Mouse (Mus musculus): ENCODE measurements around the gene Zfand6. TPM values are rescaled to one million over a fixed set of nuclear protein-coding genes. Genes with fewer than 3 reads are reported as not detected.

Zfand6 gene
- polyA plus RNA-seq, 1 experiment = 181 TPM

DNA sequence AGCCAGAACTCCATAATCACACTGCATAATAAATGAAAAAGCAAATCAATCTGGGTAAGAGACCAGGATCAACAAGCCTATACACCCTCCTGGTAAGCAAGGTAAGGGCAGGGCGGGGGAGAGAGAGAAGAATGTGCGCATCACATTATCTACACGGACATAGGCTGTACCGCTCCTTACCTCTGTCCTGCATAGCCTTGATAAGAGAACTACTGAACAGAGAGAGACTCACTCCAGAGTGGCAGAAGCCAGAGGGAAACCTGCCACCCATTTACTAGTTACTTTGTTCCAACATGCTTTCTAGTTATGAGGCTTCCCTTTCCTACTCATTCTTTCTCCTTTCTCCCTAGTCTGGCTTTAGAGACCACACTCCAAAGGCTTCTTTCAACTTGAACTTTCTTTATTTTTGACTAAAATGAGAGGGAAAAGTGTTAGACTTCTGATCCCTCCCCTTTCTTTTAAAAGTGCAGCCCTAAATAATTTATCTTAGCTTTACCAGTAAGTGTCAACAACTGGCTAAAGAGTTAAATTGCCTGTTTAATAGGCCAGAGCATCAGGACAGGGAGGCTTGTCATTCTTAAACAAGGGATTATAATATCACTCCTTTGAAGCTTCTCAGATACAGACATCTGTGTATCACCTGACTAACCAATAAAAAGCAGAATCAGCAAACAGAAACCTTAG, 38.3 kb downstream of the Zfand6 start:
- no peak for DNase-seq (ENCODE audit: low spot score)

DNA sequence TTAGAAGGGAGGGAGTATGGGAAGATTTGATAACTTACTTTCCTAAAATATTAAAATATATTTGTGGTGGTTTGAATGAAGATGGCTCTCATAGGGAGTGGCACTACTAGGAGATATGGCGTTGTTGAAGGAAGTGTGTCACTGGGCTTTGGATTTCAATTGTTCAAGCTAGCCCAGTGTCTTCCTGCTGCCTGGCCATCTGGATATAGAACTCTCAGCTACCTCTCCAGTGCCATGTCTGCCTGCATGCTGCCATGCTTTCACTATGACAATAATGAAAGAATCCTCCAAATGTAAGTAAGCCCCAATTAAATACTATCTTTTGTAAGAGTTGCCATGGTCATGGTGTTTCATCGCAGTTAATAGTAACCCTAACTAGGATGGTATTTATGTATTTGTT, 40.7 kb downstream of the Zfand6 start:
- no peak for DNase-seq (ENCODE audit: low spot score)

DNA sequence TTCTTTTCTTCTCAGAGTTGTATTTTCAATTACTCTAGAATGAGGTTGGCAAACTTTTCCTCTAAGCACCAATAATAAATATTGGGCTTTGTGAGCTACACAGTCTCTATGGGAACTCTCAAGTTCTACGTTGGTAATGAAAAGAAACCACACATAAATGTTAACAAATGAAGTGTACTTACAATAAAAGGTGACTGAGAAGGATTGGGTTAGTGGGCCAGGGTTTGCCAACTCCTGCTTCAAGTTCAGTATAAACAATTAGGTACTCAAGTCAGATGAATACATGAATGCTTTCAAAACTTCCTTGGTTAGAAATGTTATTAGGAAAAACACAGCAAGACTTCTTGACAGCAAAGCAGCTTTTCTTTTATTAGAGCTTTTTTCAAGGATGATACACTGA, 43.5 kb downstream of the Zfand6 start:
- no peak for DNase-seq (ENCODE audit: low spot score)

DNA sequence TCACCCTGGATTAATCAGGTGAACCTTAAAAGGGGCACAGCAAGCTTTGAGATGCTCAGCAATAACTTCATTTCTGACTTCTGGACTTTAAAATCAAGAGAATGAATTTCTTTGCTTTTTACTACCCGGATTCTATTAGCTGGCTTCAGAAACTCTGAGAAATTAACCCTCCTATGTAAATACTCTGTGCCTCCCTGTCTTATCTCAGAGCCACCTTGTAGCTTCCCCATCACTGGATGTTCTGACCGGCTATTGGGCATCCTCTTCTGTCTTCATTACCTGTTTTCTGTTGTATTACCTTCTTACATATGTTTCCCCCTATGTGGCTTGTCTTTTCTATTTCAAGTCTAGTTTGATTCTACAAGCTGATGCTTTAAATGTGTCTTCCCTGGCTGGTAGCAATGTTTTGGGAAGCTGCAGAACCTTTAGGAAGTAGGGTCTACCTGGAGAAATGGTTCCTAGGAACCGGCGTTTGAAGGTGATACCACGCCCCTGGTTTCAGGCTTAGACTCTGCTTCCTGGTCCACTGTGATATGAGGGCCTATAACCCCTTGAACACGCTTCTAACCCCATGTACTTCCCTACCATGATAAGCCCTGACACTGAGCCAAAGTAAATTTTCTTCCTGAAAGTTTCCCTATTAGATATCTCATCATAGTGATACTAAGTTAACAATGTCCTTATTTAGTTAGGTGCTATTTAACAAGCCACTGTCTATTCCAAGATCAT, 46.3 kb downstream of the Zfand6 start:
- no peak for DNase-seq (ENCODE audit: low spot score)

DNA sequence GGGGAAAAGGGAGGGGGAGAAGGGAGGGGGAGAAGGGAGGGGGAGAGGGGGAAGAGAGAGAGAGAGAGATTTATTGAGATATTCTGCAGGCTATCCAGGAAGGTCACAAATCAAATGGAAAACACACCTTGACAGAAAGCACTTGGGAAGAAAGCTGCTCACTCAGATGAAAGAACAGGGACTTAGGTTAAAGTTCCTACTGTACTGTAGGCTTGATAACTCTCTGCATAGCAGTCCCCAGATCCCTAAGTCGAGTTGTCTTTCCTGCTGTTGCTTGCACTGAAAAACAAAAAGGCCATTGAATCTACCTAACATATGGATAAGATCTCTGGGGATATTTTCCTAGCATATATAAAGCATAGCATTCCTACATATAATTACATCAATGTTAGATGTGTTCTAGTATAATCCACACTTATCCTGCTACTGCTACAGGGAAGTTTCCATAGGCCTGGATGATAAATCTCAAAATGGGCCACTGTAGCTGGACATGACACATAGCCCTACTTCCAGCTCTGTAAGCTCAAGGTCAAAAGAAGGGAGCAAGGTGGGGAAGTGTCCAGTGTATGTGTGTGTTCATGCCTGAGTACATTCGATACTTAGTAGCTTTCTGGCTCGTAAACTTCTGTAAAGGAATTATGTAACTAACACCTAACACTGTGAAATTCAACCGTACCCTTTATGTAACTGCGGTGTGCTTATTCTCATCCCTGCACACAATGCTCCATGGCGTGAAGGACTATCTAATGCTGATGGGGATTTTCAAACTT, 47.4 kb downstream of the Zfand6 start:
- DNase-seq (ENCODE audit: low spot score) = no peak

DNA sequence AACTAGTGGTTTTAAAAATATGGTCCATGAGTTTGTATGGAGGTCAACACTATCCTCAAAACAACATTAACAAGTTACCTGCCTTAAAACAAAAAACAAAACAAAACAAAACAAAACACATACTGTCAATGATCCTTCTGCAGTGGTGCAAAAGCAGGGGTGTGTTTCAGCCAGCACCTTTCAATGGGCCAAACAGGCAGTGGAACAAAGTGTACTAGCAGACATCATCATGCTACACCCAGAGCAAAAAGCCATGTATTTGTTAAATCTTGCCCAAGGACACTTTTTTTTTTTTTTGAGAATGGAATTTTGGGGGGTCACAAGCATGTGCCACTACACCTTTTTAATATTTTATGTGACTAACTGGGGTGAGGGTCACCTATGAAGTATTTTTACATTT, 52.8 kb downstream of the Zfand6 start:
- DNase-seq (ENCODE audit: low spot score) = no peak

DNA sequence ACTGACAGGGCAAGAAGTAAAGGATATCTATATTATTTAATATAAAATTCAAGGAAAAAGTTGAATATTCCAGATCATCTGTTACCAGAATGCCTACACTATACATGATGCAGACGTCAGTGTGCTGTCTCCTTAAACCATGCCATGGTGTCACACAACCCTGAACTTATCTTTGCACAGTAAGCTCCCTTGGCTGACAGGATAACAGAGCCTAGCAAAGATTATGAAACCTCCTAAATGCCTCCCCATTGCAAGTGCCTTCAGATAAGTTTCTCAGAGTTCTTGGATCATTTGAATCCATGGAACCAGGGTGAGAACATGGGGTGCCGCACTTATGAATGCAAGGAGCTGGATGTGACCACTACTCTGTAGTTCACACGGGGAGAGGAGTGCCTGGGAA, 57.9 kb downstream of the Zfand6 start:
- no peak for DNase-seq (ENCODE audit: low spot score)

DNA sequence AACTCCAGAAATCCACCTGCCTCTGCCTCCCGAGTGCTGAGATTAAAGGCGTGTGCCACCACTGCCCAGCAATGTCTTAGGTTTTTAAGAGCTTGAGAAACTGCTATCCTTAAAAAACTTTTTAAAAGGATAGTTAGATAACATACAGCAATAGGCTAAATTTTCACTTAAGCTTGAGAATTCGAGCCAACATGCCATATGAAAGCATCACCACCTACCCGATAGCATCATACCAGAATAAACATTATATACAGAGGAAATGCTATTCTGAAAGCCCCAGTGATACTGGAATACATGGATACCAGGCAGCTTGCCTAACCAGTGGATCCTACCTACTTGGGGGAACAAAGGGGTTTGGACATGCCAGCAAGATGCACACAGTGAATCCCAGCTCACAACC, 66.0 kb downstream of the Zfand6 start:
- no peak for DNase-seq (ENCODE audit: low spot score)

DNA sequence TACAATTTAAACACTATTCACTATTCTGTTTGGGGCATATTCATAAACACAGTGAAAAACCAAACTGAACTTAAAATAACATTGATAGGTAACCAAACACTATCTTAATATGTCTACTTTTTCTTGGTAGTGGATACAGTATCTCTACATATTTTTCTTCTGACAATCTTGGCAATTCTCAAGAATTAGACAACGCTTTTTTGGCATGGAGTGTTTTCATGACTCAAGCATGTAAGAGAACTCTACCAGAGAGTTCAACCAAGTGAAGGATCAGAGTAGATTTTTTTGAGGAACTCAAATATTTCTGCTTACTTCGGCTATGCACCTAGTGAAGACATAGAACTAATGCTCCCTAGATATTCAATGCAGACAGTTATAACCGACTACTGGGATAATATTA, 68.8 kb downstream of the Zfand6 start:
- no peak for DNase-seq (ENCODE audit: low spot score)

DNA sequence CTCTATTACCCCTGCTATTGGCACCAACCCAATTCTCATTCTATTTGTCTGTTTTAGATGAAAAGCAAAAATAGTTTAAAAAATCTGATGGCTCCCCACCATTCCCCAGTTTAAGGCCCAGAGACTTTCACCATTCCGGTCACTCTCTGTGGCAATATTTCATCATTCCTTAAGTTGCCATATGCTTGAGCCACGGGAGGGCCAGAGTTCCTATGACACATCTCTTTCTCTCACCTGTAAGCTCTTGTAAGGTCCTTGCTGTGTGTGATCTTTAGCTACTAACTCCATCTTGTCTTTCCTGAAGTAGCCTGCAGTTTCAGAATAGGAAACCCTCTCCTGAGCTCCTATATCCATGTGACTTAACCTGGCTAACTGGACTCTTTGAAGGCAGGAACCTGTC, 70.8 kb downstream of the Zfand6 start:
- DNase-seq (ENCODE audit: low spot score) = no peak

DNA sequence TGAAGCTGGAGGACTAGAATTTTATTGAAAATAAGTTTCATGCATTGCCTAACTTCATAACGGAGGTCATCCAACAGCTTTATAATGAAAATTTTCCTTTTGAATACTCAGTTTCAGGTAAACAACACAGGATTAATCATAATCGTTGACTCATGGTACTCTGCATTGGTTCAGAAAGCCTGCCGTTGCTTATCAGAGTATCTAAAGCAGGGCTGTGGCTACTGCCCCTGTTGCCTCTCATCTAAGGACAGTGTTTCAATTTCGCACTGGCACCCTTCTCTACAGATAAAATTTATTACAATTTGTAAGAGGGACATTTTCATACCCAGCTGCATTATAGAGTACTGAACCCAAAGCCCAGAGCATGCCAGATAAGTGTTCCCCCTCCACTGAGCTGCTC, 77.3 kb downstream of the Zfand6 start:
- no peak for DNase-seq (ENCODE audit: low spot score)

DNA sequence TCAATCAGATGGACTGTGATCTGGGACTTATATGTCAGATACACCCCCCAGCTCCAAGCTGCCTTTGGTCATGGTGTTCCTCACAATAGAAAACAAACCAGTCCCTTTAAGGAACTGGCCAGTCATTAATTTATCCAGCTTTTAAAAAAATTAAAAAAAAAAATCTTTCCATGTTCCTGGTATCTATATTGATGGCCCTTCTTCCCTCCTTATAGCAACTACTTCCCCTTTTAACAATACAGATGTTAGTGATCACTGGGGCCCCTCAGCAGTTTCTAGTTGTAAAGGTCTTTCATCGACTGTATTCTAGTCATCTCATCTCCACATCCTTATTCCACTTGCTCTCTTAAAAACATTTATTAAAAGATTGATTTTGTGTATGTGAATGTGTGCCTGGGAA, 78.2 kb downstream of the Zfand6 start:
- no peak for DNase-seq (ENCODE audit: low spot score)

DNA sequence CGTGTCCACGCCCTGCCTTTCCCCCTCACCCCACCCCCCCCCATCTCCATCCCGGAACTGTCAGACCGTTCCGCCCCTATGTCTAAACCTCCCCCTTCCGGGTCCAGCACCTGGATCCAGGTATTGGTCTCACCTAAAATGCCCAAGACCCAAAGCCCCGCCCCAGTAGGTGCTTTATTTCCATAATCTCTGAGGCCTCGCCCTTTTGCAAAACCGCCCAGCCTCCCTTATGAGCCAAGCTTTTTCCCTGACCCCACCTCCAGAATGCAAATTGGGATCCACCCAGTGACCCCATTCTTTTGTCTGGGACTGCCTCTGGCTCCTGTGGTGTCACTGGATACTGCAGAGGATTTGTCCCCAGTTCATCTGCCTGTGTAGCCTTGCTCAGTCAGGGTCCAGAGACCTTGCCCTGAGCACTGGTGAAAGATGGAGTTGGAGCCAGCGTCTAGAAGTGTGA, 83.4 kb downstream of the Zfand6 start, which contains the start of gene Fah:
Fah (minus strand) TSS at position 430 of the 457 bp plus-strand sequence.
- peak; percentile 39 for DNase-seq (ENCODE audit: low spot score)

DNA sequence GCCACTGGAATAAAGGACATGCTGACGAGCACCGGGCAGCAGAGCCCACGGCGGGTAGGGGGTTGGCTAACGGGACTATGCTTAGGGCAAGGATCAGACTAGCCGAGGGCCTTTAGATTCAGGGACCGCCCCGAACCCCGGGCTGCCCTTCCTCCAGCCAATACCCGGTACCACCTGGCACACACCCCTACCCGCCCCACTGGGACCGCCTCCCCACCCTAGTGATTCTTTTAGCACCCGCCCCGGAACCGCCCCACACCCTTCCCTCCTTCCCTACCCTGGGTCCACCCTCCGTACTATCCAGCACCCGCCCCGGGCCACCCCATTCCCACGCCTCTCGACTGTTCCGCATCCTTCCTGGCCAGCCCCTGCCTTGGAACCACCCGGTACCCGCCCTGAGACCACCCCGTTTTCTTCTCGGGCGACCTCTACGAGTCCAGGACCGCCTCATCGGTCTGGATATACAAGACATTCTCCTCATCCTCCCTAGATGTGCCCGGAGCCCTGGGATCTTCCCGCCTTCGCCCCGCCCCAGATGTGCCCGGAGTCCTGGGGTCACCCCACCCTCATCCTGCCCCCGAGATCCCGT, 84.0 kb downstream of the Zfand6 start:
- DNase-seq (ENCODE audit: low spot score) = peak; percentile 78

DNA sequence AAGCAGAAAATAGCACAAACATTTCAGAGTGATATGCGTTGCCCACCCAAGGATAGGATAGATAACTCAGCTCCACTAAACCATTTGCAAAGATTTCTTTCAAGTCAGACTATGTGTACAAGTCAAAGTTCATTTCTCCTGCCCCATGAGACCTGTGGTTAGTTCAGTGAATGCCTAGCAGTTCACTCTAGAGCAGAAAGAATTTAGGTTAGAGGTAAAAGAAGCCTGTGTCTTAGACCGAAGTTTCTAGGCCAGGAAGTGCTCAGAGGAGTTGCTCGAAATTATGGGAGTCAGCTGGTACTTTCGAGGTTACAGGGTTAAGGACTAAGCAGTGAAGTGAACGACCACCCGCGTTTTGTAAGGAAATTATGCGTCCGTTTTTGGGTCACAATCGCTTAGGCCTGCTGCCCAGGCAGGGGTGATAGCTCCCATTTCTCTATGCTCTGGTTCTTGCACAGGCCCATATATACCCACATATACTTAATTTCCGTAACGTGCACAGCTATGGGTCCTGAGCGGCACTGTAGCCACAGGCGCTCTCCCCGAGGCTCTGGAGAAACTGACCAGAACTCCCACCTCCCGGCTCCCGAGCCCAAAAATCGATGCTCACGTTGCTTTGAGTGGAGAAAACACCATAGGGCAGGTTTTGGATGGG, 84.6 kb downstream of the Zfand6 start:
- no peak for DNase-seq (ENCODE audit: low spot score)

DNA sequence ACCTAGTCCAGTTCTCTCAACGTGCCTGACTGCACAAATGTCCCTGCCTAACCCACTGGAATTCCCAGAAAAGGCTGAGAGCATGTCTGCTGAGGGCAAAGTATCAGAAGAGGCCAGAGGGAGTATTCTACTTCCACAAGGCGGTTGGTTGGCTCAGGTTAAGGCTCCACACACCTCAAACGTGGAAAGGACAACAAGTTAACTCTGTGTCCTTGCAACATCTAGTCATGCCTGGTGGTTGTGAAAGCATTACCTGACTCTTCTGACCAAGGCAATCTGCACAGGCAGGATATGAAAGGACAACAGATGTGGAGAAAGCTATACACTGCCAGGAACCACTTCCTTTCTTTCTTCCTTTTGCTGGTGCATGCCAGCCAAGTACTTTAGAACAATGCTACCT, 85.3 kb downstream of the Zfand6 start:
- no peak for DNase-seq (ENCODE audit: low spot score)

DNA sequence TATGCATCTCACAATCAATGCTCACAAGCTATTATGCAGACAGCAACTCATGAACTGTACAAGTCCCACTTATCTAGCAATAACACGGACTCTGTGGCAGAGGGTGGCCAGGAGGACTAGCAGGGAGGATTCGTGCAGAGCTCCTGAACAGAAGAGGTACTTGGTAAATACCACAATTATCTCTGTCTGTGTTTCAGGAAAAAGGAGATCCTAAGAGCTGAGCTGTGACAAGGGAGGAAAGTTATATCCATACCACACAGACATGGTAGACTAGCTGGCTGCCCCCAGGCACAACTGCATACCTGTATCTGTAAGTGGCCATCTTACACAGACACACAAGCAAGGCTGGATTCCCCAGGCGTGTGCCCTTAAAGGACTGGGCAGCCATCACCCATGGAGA, 88.4 kb downstream of the Zfand6 start:
- no peak for DNase-seq (ENCODE audit: low spot score)

DNA sequence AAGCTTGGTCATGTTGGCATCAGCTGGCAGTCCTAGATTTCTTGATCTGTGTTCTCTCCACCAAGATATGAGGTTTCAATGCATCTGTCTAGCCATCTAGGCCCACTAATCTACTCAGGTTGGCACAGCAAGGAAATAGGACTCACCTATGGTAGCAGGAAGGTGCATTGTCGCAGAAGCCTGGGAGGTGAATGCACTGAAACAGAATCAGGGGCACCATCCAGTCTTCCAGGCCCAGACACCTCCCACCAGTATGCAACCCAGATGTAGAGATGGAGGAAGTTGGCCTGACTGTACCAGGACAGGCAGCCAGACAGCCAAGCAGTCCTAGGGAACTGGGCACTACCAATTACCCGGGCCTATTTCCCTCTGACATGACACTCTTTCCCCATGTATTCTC, 89.1 kb downstream of the Zfand6 start:
- no peak for DNase-seq (ENCODE audit: low spot score)

DNA sequence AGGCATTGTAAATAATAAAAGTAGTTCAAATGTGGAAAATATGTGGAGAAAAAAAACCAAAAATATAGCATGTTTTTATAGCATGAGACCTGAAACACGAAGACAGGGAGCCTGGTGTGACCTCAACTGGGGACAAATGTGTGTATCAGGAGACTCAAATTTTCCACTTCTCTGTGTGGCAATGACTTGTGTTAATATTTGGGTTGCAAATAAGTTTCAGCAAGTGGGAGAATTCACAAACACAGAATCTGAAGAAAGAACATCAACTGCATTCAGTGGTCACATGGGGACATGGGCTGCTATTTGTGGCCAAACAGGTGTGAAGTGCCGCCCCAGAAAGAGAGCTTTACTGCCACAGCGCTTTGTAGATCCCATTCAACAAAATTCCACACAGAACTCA, 93.1 kb downstream of the Zfand6 start:
- no peak for DNase-seq (ENCODE audit: low spot score)

DNA sequence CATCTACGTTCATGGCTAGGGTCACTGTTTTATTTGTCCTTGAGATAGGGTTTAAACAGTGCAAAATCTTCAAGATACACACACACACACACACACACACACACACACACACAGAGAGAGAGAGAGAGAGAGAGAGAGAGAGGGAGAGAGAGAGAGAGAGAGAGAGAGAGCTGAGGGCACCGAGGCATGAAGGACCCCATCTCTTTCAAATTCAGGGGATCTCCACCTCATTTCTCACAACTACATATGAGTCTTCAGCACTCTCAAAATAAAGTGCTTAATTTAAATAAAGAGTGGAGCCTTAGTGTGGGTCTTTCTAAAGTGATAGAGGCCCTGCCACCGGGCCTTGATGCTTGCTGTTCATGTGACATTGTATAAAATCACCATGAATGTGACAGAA, 93.8 kb downstream of the Zfand6 start:
- no peak for DNase-seq (ENCODE audit: low spot score)

DNA sequence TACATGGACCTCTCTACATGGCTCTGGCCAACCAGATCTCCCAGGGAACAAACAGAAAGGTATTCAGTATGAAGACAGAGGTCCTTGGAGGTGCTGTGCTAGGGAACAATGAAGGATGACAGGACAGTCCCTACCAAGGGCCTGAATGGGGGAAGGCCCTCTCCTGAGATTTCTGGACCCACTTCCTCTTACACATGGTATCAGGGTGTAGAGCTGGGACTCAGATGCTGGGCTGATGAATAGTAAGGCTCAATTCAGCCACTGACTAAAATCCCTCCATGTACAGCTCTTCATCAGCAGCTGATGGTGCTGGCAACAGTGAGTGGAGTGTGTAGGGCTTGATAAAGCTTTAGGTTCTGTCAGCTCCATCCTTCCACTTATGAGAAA, 94.8 kb downstream of the Zfand6 start:
- no peak for DNase-seq (ENCODE audit: low spot score)

All from urinary bladder, adult 2 months (tissue).